Mouse (Mus musculus): Measurements from ENCODE around the gene Dtx3.

GRCm38 (mm10) chr10:127170837-127171272 is 24.7 kb downstream of the Dtx3 start:
- peak; percentile 64 for TF ChIP-seq CTCF (IDR thresholded peaks at IDR 0.05; ENCODE audit: insufficient read depth, low read length)
- TF ChIP-seq POLR2A (IDR thresholded peaks at IDR 0.05; ENCODE audit: borderline replicate concordance, extremely low read depth, low read depth, low read length): no peak

Data from lung, adult 2 months (tissue).